Mouse (Mus musculus): Measurements from ENCODE around the gene Kdm5d. TPM values are rescaled to one million over a fixed set of nuclear protein-coding genes. Genes with fewer than 3 reads are reported as not detected.
A peak's percentile ranks its signal among the peaks of the same experiment; 100 is the strongest.

Gene Kdm5d
- 10 to 100 TPM in 1 of 2 experiments, not detected in 1; 12.6 TPM for total RNA-seq (2021)

- peak in 1 of 2 experiments; percentile 61 for DNase-seq
- intact Hi-C loops (cut with DNase I) = no loop called here
Measured at GRCm38 (mm10) chrY:897393-898227, at the start of gene Kdm5d. TSS of gene Kdm5d (plus strand) at chrY:897788.

- intact Hi-C loops (cut with DNase I) = no loop called here
- no peak for DNase-seq
Measured at GRCm38 (mm10) chrY:872404-872803, 25.2 kb upstream of the Kdm5d start.

- intact Hi-C loops (cut with DNase I) = no loop called here
Measured at GRCm38 (mm10) chrY:872855-873549, 24.6 kb upstream of the Kdm5d start.

More at GRCm38 (mm10) chrY:872855-873549, 24.6 kb upstream of the Kdm5d start:
- DNase-seq = no peak

Small RNA genes within 50 kb of the gene (microRNA-seq; reads per million reads assigned to microRNA genes)
- 0 reads per million in 2 experiments for gene Gm47281 (ENCODE audit: borderline number of aligned reads in 2 of 2)

Other genes starting within 250 kb of the Kdm5d start
- gene Zfy1, start 100.4 kb upstream of the Kdm5d start, total RNA-seq (2021) = not detected
- not detected for gene Uba1y, start 79.1 kb upstream of the Kdm5d start, total RNA-seq (2021)
- gene Eif2s3y, start 112.8 kb downstream of the Kdm5d start, total RNA-seq (2021) = 10 to 100 TPM in 1 of 2 experiments, not detected in 1; 62.6 TPM